In the genomic region with DNA sequence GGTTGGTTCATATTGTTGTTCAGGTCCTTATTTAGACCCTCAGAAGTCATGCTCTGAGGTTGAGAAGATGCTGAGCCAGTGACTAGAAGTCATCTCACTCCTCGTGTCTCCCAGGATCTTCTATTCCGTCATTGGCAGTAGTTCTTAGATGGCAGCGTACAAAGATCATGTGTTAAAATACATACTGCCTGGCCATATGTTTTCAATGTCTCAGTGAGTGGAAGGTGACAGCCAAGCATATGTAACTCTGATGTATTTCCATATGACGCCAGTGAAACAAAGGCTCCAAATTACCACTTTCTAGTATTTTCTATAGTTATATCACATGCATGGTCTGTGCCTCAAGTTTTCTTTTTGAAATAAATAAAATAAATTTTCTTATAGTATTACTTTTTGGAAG, we compare ENCODE assay signal across 29 mouse cellular contexts.
"Had no signal": no experiment of that assay in that cellular context is flagged by ENCODE, and none has a peak within 500 bp of the region (broad histone marks: within the 10 kb centered on the region; RNA-seq: fewer than 3 reads in every experiment).

No protein-coding gene starts in this region.

- H3K4me3 ChIP-seq: gastrocnemius, adult 2 months; heart, adult 2 months; heart, embryonic 13.5 days; heart, embryonic 15.5 days; hindbrain, embryonic 13.5 days; hindbrain, embryonic 15.5 days; kidney, embryonic 15.5 days; left cerebral cortex, adult 2 months; limb, embryonic 10.5 days; limb, embryonic 12.5 days; liver, embryonic 13.5 days; liver, embryonic 15.5 days had no signal

- H3K4me1 ChIP-seq: heart, embryonic 15.5 days; hindbrain, embryonic 13.5 days; hindbrain, embryonic 15.5 days; kidney, embryonic 15.5 days; limb, embryonic 10.5 days; limb, embryonic 12.5 days; liver, embryonic 13.5 days; liver, embryonic 15.5 days had no signal

- H3K9me3 ChIP-seq: heart, embryonic 13.5 days; heart, embryonic 15.5 days; hindbrain, embryonic 13.5 days; hindbrain, embryonic 15.5 days; kidney, embryonic 15.5 days; limb, embryonic 10.5 days; limb, embryonic 12.5 days; liver, embryonic 13.5 days; liver, embryonic 15.5 days had no signal

- H3K4me2 ChIP-seq: heart, embryonic 11.5 days; heart, embryonic 13.5 days; heart, embryonic 15.5 days; hindbrain, embryonic 13.5 days; hindbrain, embryonic 15.5 days; kidney, embryonic 15.5 days; limb, embryonic 12.5 days; liver, embryonic 11.5 days; liver, embryonic 13.5 days; liver, embryonic 15.5 days had no signal

- H3K27me3 ChIP-seq: heart, embryonic 13.5 days; heart, embryonic 15.5 days; hindbrain, embryonic 13.5 days; hindbrain, embryonic 15.5 days; kidney, embryonic 15.5 days; liver, embryonic 13.5 days; liver, embryonic 15.5 days had no signal

- H3K9ac ChIP-seq: heart, embryonic 13.5 days; heart, embryonic 15.5 days; hindbrain, embryonic 13.5 days; hindbrain, embryonic 15.5 days; kidney, embryonic 15.5 days; limb, embryonic 12.5 days; liver, embryonic 13.5 days; liver, embryonic 15.5 days; liver, postnatal 0 days had no signal

- H3K27ac ChIP-seq: gastrocnemius, adult 2 months; heart, adult 2 months; heart, embryonic 13.5 days; heart, embryonic 15.5 days; hindbrain, embryonic 13.5 days; hindbrain, embryonic 15.5 days; hindbrain, postnatal 0 days; kidney, embryonic 15.5 days; kidney, postnatal 0 days; left cerebral cortex, adult 2 months; limb, embryonic 10.5 days; limb, embryonic 12.5 days; liver, embryonic 13.5 days; liver, embryonic 15.5 days had no signal

- H3K36me3 ChIP-seq: heart, embryonic 13.5 days; heart, embryonic 15.5 days; hindbrain, embryonic 13.5 days; hindbrain, embryonic 15.5 days; kidney, embryonic 15.5 days; limb, embryonic 10.5 days; limb, embryonic 12.5 days; liver, embryonic 13.5 days; liver, embryonic 15.5 days had no signal

- ATAC-seq: hindbrain, postnatal 0 days; intestine, embryonic 16.5 days; liver, postnatal 0 days had no signal

- DNase-seq: gastrocnemius, adult 2 months; gastrocnemius, postnatal 10 days; gastrocnemius, postnatal 25 days; heart, adult 11 months; heart, adult 2 months; heart, postnatal 14 days; heart, postnatal 36 days; kidney, adult 11 months; kidney, adult 2 months; kidney, adult 9 months; kidney, postnatal 14 days; kidney, postnatal 36 days; liver; liver, embryonic 13.5 days; liver, postnatal 0 days had no signal
